Mouse (Mus musculus): ENCODE measurements at regions not wholly inside any gene's neighbourhood (a gene's known extent, or its start where the extent isn't known, plus 50 kb on each side); places are given as distances from the start of the nearest gene placed in this dataset.

DNA sequence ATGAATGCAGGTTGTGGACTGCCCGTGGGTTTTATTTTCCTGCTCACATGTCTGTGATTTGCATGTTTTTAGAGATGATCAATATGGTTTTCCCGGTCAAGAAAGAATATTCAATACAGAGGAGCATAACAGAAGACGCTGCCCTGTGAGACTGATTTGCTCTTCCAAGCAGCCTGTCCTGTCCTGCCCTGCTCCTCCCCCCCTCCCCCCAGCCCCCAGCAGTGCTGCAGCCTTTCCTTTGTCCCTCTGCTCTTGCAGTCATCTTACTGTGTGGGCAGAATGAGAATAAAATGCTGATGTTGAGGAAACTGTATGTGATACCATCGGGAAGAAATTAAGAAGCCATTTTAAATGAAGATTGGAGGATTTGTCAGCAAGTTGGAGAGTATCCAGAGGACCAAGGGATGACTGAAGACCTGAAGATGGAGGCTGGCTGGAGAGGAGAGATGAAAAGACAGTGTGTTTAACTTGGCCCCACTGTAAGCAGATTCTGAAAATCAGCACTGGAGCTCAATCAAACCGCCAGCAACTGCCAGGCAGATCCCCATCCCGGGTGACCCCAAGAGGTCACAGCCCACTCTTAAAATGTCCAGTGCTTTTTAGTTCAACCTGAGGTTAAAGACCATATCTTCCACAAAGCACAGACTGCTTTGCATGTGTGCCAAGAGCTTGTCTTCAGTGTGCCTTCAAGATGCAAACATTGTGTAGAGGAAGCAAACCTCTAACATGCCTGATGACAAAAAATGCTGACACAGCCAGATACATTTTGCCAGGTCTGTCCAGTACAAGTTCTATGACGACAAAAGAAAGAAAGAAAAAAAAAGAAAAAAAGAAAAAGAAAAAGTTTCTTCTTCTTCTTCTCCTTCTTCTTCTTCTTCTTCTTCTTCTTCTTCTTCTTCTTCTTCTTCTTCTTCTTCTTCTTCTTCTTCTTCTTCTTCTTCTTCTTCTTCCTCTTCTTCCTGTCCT is 109.7 kb upstream of the Inhba start:
- no peak for TF ChIP-seq CTCF (IDR thresholded peaks at IDR 0.05; ENCODE audit: low read depth)
- no peak for TF ChIP-seq EP300 (IDR thresholded peaks at IDR 0.05; ENCODE audit: low read depth)

Data from liver, embryonic 14.5 days (tissue).